Mouse (Mus musculus) urinary bladder, postnatal 4 days (tissue): Measurements from ENCODE around the gene Gm20917.
"Not testable (repeated sequence)": the region's sequence is repeated elsewhere in the genome, so short reads cannot be mapped to it uniquely, and the experiment has no call there.

Experiments used
- DNase-seq, 2 experiments: peaks; one replicate each; pipeline ENCODE4 v3.0.0; 2021 to 2022; ENCODE audit warnings: low spot score in 2 of 2

Gm20917 gene

DNA sequence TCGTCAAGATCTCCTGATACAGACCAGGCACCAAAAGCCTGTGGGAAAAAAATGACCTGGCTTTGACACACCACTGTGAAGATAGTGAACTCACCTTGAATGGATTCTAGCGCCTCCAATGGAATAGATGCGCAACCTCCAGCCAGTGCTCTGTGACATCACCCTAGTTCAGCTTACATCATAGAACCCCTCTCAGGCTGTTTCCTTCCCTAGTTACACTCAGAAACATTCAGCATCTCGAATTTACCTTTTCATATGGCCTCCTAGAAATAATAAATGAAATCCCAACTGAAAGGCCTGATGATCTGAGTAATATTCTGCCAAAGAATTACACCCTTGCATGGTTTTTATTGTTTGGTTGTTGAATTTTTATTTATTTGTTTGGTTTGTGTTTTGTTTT, at the start of gene Gm20917:
Gm20917 (minus strand) TSS at position 101 of the 400 bp plus-strand sequence.
- not testable (repeated sequence) for DNase-seq
